Mouse (Mus musculus): Measurements from ENCODE around the gene Irak4.
A peak's percentile ranks its signal among the peaks of the same experiment; 100 is the strongest.

Gene Irak4

DNA sequence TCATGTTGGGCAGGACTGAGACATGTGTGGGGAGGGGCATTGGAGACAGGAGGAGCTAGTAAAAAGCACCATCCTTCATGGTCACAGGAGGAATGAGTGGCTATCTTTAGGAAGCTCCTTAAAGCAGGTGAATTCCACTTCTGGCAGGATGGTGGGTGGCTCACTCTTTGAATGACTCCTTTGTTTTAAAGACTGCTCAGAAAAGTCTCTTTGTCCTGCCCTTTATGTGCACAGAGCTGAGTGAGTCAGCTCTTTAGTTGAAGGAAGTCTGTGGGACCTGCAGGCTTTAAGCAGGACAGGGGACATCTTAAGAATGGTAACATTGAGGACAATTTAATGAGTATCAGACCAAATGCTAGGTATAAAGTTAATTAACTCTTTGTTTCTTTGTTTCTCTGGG is 77.5 kb downstream of the Irak4 start:
- DNase-seq (ENCODE audit: low spot score in 2 of 2) = no peak

DNA sequence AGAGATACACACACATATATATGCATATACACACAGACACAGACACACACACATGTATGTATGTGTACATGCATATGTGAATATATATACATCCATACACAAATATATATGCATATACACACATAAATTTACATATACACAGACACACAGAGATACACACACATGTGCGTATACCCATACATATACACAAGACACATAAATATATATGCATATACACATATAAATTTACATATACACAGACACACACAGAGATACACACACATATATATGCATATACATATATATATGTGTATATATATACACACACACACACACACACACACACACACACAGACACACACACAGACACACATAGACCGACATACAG is 85.0 kb downstream of the Irak4 start:
- DNase-seq (ENCODE audit: low spot score in 2 of 2) = no peak

DNA sequence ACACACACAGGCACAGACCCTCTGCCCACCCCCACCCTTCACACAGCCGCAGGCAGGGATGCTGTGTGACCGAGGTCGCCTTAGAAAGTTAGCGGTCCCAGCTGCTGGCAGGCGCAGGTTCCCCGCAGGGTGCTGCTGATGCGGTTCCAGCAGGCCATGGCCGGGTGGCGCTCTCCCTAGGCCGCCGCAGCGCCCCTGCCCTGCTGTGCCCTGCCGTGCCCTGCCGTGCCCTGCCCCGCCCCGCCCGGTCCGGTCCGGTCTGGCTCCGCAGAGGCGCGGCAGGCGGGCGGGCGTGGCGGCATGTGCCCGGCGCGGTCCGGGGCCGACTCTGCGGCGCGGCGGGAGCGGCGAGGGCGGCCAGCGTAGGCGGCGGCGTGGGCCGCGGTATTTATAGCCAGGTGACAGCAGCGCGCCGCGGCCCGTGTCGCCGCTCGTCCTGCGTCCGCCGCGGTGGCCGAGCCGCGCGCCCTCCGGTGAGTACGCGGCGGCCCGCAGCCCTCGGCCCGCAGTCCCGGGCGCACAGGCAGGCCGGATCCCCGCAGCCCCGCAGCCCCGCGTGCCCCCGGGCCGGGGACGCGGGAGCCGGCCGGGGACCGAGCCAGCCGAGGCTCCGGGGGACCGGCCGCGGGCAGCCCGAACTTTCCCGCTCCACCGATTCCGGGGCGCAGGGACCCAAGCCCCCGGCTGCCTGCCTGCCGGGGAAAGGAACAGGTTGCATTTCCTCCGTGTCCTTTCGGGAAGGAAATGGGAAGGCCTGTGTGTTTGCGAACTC is 85.6 kb downstream of the Irak4 start, which contains the start of gene Tmem117:
TSS of gene Tmem117 (plus strand) at position 403 of the 772 bp plus-strand sequence.
- peak in 1 of 2 experiments; percentile 16 for DNase-seq (ENCODE audit: low spot score in 2 of 2)

DNA sequence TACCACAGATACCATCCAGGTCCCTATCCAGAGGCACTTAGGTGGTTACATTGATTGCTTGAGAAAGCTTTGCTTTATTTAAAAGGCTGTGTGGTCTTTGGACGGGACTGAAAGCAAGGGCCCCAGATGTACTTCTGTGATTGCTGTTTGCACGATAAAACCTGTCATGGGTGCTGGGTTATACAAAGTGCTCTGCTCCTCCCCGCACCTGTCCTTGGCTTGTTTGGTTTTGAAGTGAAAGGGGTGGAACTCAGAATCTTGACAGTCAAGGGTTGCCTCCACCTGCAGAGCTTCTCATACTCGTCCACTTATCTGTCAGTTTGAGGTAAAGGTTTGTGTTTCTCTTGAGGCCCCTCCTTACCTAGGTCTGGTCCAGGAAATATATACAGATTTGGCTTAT is 87.1 kb downstream of the Irak4 start:
- DNase-seq (ENCODE audit: low spot score in 2 of 2) = no peak

Data from spleen, postnatal 10 days (tissue).